Mouse (Mus musculus) kidney, embryonic 14.5 days (tissue): ENCODE measurements around the gene Csrp3. TPM values are rescaled to one million over a fixed set of nuclear protein-coding genes. Genes with fewer than 3 reads are reported as not detected.

Experiments used
- ATAC-seq: fragments of 200-750 bp; cut with Nextera tagmentation; 2 replicates; pipeline ENCODE4 v1.8.0; 2017; ENCODE audit warnings: moderate number of reproducible peaks, mild to moderate bottlenecking, moderate TSS enrichment, moderate library complexity; ENCODE audit not compliant: low FRiP score, low TSS enrichment
- H3K27ac ChIP-seq: fragments of 300-500 bp; sonication (generic); 2 replicates; pipeline ENCODE4 v1.5.1; 2014; ENCODE audit warnings: low read depth, mild to moderate bottlenecking, low read length, moderate library complexity, mixed read lengths
- H3K27me3 ChIP-seq: fragments of 300-500 bp; sonication (generic); 2 replicates; pipeline ENCODE4 v1.6.1; 2014; ENCODE audit warnings: mild to moderate bottlenecking, low read length; ENCODE audit not compliant: control insufficient read depth, insufficient read depth
- H3K36me3 ChIP-seq: fragments of 300-500 bp; sonication (generic); 2 replicates; pipeline ENCODE4 v1.6.1; 2014; ENCODE audit warnings: low read length, mixed read lengths; ENCODE audit not compliant: control insufficient read depth, insufficient read depth
- H3K4me1 ChIP-seq: fragments of 300-500 bp; sonication (generic); 2 replicates; pipeline ENCODE4 v1.6.1; 2014; ENCODE audit warnings: low read length, mixed read lengths; ENCODE audit not compliant: control insufficient read depth, insufficient read depth
- H3K4me2 ChIP-seq: fragments of 300-500 bp; sonication (generic); replicated peaks from 2 replicates; pipeline ENCODE4 v1.6.1; 2014; ENCODE audit warnings: low read depth, mild to moderate bottlenecking, low read length
- H3K4me3 ChIP-seq: fragments of 300-500 bp; sonication (generic); 2 replicates; pipeline ENCODE4 v1.5.1; 2014; ENCODE audit warnings: mild to moderate bottlenecking, low read length
- H3K9ac ChIP-seq: fragments of 300-500 bp; sonication (generic); 2 replicates; pipeline ENCODE4 v1.6.1; 2014; ENCODE audit warnings: low read depth, mild to moderate bottlenecking, low read length, moderate library complexity
- H3K9me3 ChIP-seq: fragments of 300-500 bp; sonication (generic); 2 replicates; pipeline ENCODE4 v1.6.1; 2016; ENCODE audit warnings: low read length; ENCODE audit not compliant: control insufficient read depth
- WGBS: fragments of 180-500 bp; shearing (Covaris S2); extraction: QIAGEN DNeasy Blood & Tissue Kit; methylation state at CpG from one replicate; pipeline ENCODE4 v1.1.7; 2014; 5-methylcytosine and 5-hydroxymethylcytosine counted together
- polyA plus RNA-seq: library from polyadenylated mRNA; unstranded; fragments of >200 nt; fragmentation: Nextera tagmentation; extraction: Ambion mirVana; gene quantifications from 2 replicates; pipeline ENCODE4 v1.2.1, GENCODE M21; 2014

Gene Csrp3
- polyA plus RNA-seq, 1 experiment from 2014 or later: 0.26 TPM

GRCm38 (mm10) chr7:48875096-48875495 lies 27.3 kb upstream of the Csrp3 start:
- peaks cover 69% of the 10 kb centered on the region for H3K36me3 ChIP-seq
- no peak overlapping the region for H3K27ac ChIP-seq
- H3K9me3 ChIP-seq: no peaks in the 10 kb centered on the region
- H3K4me3 ChIP-seq: no peak overlapping the region
- peaks cover 20% of the 10 kb centered on the region for H3K4me1 ChIP-seq
- H3K9ac ChIP-seq: no peak overlapping the region
- 93% methylated on average over 14 of the region's 14 CpGs for WGBS
- no peak overlapping the region for H3K4me2 ChIP-seq
- no peak for ATAC-seq
- no peaks in the 10 kb centered on the region for H3K27me3 ChIP-seq

GRCm38 (mm10) chr7:48871292-48871691 lies 23.5 kb upstream of the Csrp3 start:
- Histone ChIP-seq H3K4me2 (no peak overlapping the region), H3K4me3 (no peak overlapping the region), H3K4me1 (no peaks in the 10 kb centered on the region), H3K9ac (no peak overlapping the region), H3K9me3 (no peaks in the 10 kb centered on the region), H3K36me3 (peaks cover 98% of the 10 kb centered on the region), H3K27ac (no peak overlapping the region), H3K27me3 (no peaks in the 10 kb centered on the region)
- ATAC-seq: no peak
- 92% methylated on average over 11 of the region's 11 CpGs for WGBS

- H3K9ac ChIP-seq: no peak overlapping the region
- WGBS: 94% methylated on average over 21 of the region's 21 CpGs
- peaks cover 99% of the 10 kb centered on the region for H3K36me3 ChIP-seq
These were observed 22.8 kb upstream of the Csrp3 start for GRCm38 (mm10) chr7:48870579-48871180.

GRCm38 (mm10) chr7:48870144-48870543 lies 22.3 kb upstream of the Csrp3 start:
- Histone ChIP-seq H3K27ac (no peak overlapping the region), H3K4me1 (no peaks in the 10 kb centered on the region), H3K9me3 (no peaks in the 10 kb centered on the region), H3K9ac (no peak overlapping the region), H3K27me3 (no peaks in the 10 kb centered on the region), H3K36me3 (peaks cover 99% of the 10 kb centered on the region), H3K4me3 (no peak overlapping the region), H3K4me2 (no peak overlapping the region)
- no peak for ATAC-seq
- WGBS: 64% methylated on average over 6 of the region's 6 CpGs

More at GRCm38 (mm10) chr7:48870579-48871180, 22.8 kb upstream of the Csrp3 start:
- Histone ChIP-seq H3K4me2 (no peak overlapping the region), H3K4me1 (no peaks in the 10 kb centered on the region), H3K9me3 (no peaks in the 10 kb centered on the region), H3K27me3 (no peaks in the 10 kb centered on the region), H3K4me3 (no peak overlapping the region), H3K27ac (no peak overlapping the region)
- ATAC-seq: no peak

GRCm38 (mm10) chr7:48867576-48867975 lies 19.7 kb upstream of the Csrp3 start:
- Histone ChIP-seq H3K36me3 (peaks cover 74% of the 10 kb centered on the region), H3K4me1 (no peaks in the 10 kb centered on the region), H3K9ac (no peak overlapping the region), H3K4me2 (no peak overlapping the region), H3K9me3 (no peaks in the 10 kb centered on the region), H3K27me3 (no peaks in the 10 kb centered on the region), H3K4me3 (no peak overlapping the region), H3K27ac (no peak overlapping the region)
- ATAC-seq: no peak
- WGBS: 91% methylated on average over 18 of the region's 18 CpGs

GRCm38 (mm10) chr7:48864671-48865458 lies 17.0 kb upstream of the Csrp3 start:
- no peak for ATAC-seq
- H3K4me2 ChIP-seq: no peak overlapping the region
- WGBS: 85% methylated on average over 9 of the region's 9 CpGs
- H3K36me3 ChIP-seq: peaks cover 47% of the 10 kb centered on the region
- no peak overlapping the region for H3K27ac ChIP-seq
- no peak overlapping the region for H3K4me3 ChIP-seq
- no peak overlapping the region for H3K9ac ChIP-seq
- no peaks in the 10 kb centered on the region for H3K27me3 ChIP-seq
- no peaks in the 10 kb centered on the region for H3K4me1 ChIP-seq
- no peaks in the 10 kb centered on the region for H3K9me3 ChIP-seq

- H3K4me1 ChIP-seq: no peaks in the 10 kb centered on the region
- H3K27me3 ChIP-seq: no peaks in the 10 kb centered on the region
- no peak overlapping the region for H3K4me3 ChIP-seq
- H3K9ac ChIP-seq: no peak overlapping the region
- H3K27ac ChIP-seq: no peak overlapping the region
- H3K9me3 ChIP-seq: no peaks in the 10 kb centered on the region
- H3K36me3 ChIP-seq: peaks cover 40% of the 10 kb centered on the region
- ATAC-seq: no peak
- no peak overlapping the region for H3K4me2 ChIP-seq
These were observed 16.4 kb upstream of the Csrp3 start for GRCm38 (mm10) chr7:48864199-48864598.

- ATAC-seq: no peak
These were observed 14.0 kb upstream of the Csrp3 start for GRCm38 (mm10) chr7:48861796-48862195.

GRCm38 (mm10) chr7:48860948-48861347 lies 13.1 kb upstream of the Csrp3 start:
- Histone ChIP-seq H3K4me2 (no peak overlapping the region), H3K4me3 (no peak overlapping the region), H3K9ac (no peak overlapping the region), H3K36me3 (peaks cover 9% of the 10 kb centered on the region; the same call in 1 of the 2 replicates), H3K27me3 (no peaks in the 10 kb centered on the region), H3K27ac (no peak overlapping the region), H3K4me1 (no peaks in the 10 kb centered on the region), H3K9me3 (no peaks in the 10 kb centered on the region)
- no peak for ATAC-seq
- WGBS: 19% methylated on average over 1 of the region's 1 CpGs

More at GRCm38 (mm10) chr7:48861796-48862195, 14.0 kb upstream of the Csrp3 start:
- Histone ChIP-seq H3K4me3 (no peak overlapping the region), H3K36me3 (peaks cover 16% of the 10 kb centered on the region), H3K9ac (no peak overlapping the region), H3K4me2 (no peak overlapping the region), H3K27me3 (no peaks in the 10 kb centered on the region), H3K9me3 (no peaks in the 10 kb centered on the region), H3K4me1 (no peaks in the 10 kb centered on the region), H3K27ac (no peak overlapping the region)
- WGBS: 94% methylated on average over 4 of the region's 4 CpGs
